Mouse (Mus musculus): ENCODE results near the gene Lhfp.

The Lhfp gene

GRCm38 (mm10) chr3:53165281-53165680, 124.0 kb downstream of the Lhfp start:
- peak; percentile 43 for DNase-seq (ENCODE audit: inconsistent ontology term)

- peak; percentile 22 for DNase-seq (ENCODE audit: inconsistent ontology term)
Measured at GRCm38 (mm10) chr3:53166001-53166400, 124.7 kb downstream of the Lhfp start.

GRCm38 (mm10) chr3:53169486-53169885, 128.2 kb downstream of the Lhfp start:
- DNase-seq (ENCODE audit: inconsistent ontology term) = peak; percentile 78

- no peak for DNase-seq (ENCODE audit: inconsistent ontology term)
Measured at GRCm38 (mm10) chr3:53173310-53174063, 132.2 kb downstream of the Lhfp start.

GRCm38 (mm10) chr3:53179936-53180335, 138.6 kb downstream of the Lhfp start:
- DNase-seq (ENCODE audit: inconsistent ontology term) = no peak

GRCm38 (mm10) chr3:53185439-53185838, 144.1 kb downstream of the Lhfp start:
- no peak for DNase-seq (ENCODE audit: inconsistent ontology term)

- DNase-seq (ENCODE audit: inconsistent ontology term) = no peak
Measured at GRCm38 (mm10) chr3:53193441-53193840, 152.1 kb downstream of the Lhfp start.

GRCm38 (mm10) chr3:53195666-53196107, 154.4 kb downstream of the Lhfp start:
- DNase-seq (ENCODE audit: inconsistent ontology term) = no peak

GRCm38 (mm10) chr3:53200175-53200574, 158.8 kb downstream of the Lhfp start:
- no peak for DNase-seq (ENCODE audit: inconsistent ontology term)

- no peak for DNase-seq (ENCODE audit: inconsistent ontology term)
Measured at GRCm38 (mm10) chr3:53200853-53201252, 159.5 kb downstream of the Lhfp start.

- peak; percentile 94 for DNase-seq (ENCODE audit: inconsistent ontology term)
Measured at GRCm38 (mm10) chr3:53201670-53202069, 160.3 kb downstream of the Lhfp start.

- peak; percentile 84 for DNase-seq (ENCODE audit: inconsistent ontology term)
Measured at GRCm38 (mm10) chr3:53202184-53202583, 160.9 kb downstream of the Lhfp start.

GRCm38 (mm10) chr3:53202698-53203097, 161.4 kb downstream of the Lhfp start:
- DNase-seq (ENCODE audit: inconsistent ontology term) = no peak

GRCm38 (mm10) chr3:53203656-53204055, 162.3 kb downstream of the Lhfp start:
- DNase-seq (ENCODE audit: inconsistent ontology term) = no peak

- DNase-seq (ENCODE audit: inconsistent ontology term) = no peak
Measured at GRCm38 (mm10) chr3:53204348-53204984, 163.1 kb downstream of the Lhfp start.

- DNase-seq (ENCODE audit: inconsistent ontology term) = peak; percentile 67
Measured at GRCm38 (mm10) chr3:53204985-53205365, 163.6 kb downstream of the Lhfp start.

GRCm38 (mm10) chr3:53205706-53206105, 164.4 kb downstream of the Lhfp start:
- DNase-seq (ENCODE audit: inconsistent ontology term) = no peak

- no peak for DNase-seq (ENCODE audit: inconsistent ontology term)
Measured at GRCm38 (mm10) chr3:53206509-53207224, 165.3 kb downstream of the Lhfp start.

GRCm38 (mm10) chr3:53207225-53207528, 165.8 kb downstream of the Lhfp start:
- no peak for DNase-seq (ENCODE audit: inconsistent ontology term)

GRCm38 (mm10) chr3:53210691-53211526, 169.6 kb downstream of the Lhfp start:
- peak; percentile 89 for DNase-seq (ENCODE audit: inconsistent ontology term)

GRCm38 (mm10) chr3:53212599-53212998, 171.3 kb downstream of the Lhfp start:
- DNase-seq (ENCODE audit: inconsistent ontology term) = no peak

GRCm38 (mm10) chr3:53213346-53213745, 172.0 kb downstream of the Lhfp start:
- no peak for DNase-seq (ENCODE audit: inconsistent ontology term)

All from Muller cell, postnatal 12 days (primary cell).